Mouse (Mus musculus) lung, postnatal 0 days (tissue): ENCODE data around the gene Thumpd2.

Source experiments
- CTCF ChIP-seq: IDR thresholded peaks from 2 replicates; pipeline ENCODE4 v1.5.1; 2016; ENCODE audit warnings: antibody characterized with exemption, mild to moderate bottlenecking
- EP300 ChIP-seq: IDR thresholded peaks from 2 replicates; pipeline ENCODE4 v1.6.1; 2016; ENCODE audit warnings: antibody characterized with exemption, mild to moderate bottlenecking, control low read depth

GRCm38 (mm10) chr17:81010199-81010598 lies 54.7 kb downstream of the Thumpd2 start:
- TF ChIP-seq EP300 (no peak), CTCF (no peak)
